10 mouse cellular contexts compared by ENCODE assay signal in genomic region chr1:64809085-64809484, GRCm38 (mm10).
DNase-seq lines count a peak whose midpoint lies in the region; ATAC-seq and TF ChIP-seq lines count a peak whose summit lies in the region.
"Had no signal": no experiment of that assay in that cellular context is flagged by ENCODE, and none has a peak within 500 bp of the region (broad histone marks: within the 10 kb centered on the region; RNA-seq: fewer than 3 reads in every experiment).

No protein-coding gene starts in this region.

- no peak for TF ChIP-seq CTCF in brain, embryonic 14.5 days (IDR thresholded peaks at IDR 0.05; ENCODE audit: borderline replicate concordance, extremely low read depth, insufficient read depth, insufficient read length)
- TF ChIP-seq CTCF in gastrocnemius, adult 2 months (IDR thresholded peaks at IDR 0.05), result no peak

- DNase-seq in embryo, embryonic 10 days (ENCODE audit: low spot score), result peak; percentile 31
- no peak for DNase-seq in embryo, embryonic 11 days
- DNase-seq in brain, embryonic 14.5 days (ENCODE audit: low read depth), result peak; percentile 83
- no peak for DNase-seq in gastrocnemius, adult 2 months
- DNase-seq in right cerebral cortex, postnatal 25 days, result no peak
- no peak for DNase-seq in right cerebral cortex, postnatal 36 days (ENCODE audit: low spot score in 2 of 2)
- DNase-seq: thymus, postnatal 4 days had no signal

- H3K9me3 ChIP-seq in intestine, embryonic 15.5 days, result no peaks in the 10 kb centered on the region
- H3K9me3 ChIP-seq in lung, embryonic 15.5 days, result no peaks in the 10 kb centered on the region
- H3K9me3 ChIP-seq: midbrain, embryonic 13.5 days had no signal

- TF ChIP-seq POLR2A in brain, embryonic 14.5 days (IDR thresholded peaks at IDR 0.05; ENCODE audit: borderline replicate concordance, extremely low read depth, insufficient read depth, insufficient read length, poor library complexity, severe bottlenecking), result no peak

- no peaks in the 10 kb centered on the region for H3K36me3 ChIP-seq in intestine, embryonic 15.5 days
- no peaks in the 10 kb centered on the region for H3K36me3 ChIP-seq in lung, embryonic 15.5 days
- H3K36me3 ChIP-seq: midbrain, embryonic 13.5 days had no signal

- H3K27me3 ChIP-seq in intestine, embryonic 15.5 days (replicated peaks), result no peaks in the 10 kb centered on the region
- H3K27me3 ChIP-seq in lung, embryonic 15.5 days, result no peaks in the 10 kb centered on the region
- H3K27me3 ChIP-seq: midbrain, embryonic 13.5 days had no signal

- WGBS in intestine, embryonic 15.5 days, result 51% methylated on average over 2 of the region's 2 CpGs
- 47% methylated on average over 2 of the region's 2 CpGs for WGBS in lung, embryonic 15.5 days

- H3K4me1 ChIP-seq in intestine, embryonic 15.5 days (replicated peaks), result no peaks in the 10 kb centered on the region
- peaks cover 7% of the 10 kb centered on the region; the same call in 1 of the 2 replicates for H3K4me1 ChIP-seq in lung, embryonic 15.5 days

- no peak overlapping the region for H3K9ac ChIP-seq in intestine, embryonic 15.5 days
- no peak overlapping the region for H3K9ac ChIP-seq in lung, embryonic 15.5 days
- H3K9ac ChIP-seq: midbrain, embryonic 13.5 days had no signal

- H3K27ac ChIP-seq in intestine, embryonic 15.5 days, result peak overlapping the region; percentile 41; the same call in 1 of the 2 replicates
- peak overlapping the region; percentile 79 for H3K27ac ChIP-seq in lung, embryonic 15.5 days
- H3K27ac ChIP-seq in gastrocnemius, adult 2 months, result no peak overlapping the region
- H3K27ac ChIP-seq: midbrain, embryonic 13.5 days had no signal

- no peak overlapping the region for H3K4me3 ChIP-seq in intestine, embryonic 15.5 days (replicated peaks)
- H3K4me3 ChIP-seq in lung, embryonic 15.5 days, result no peak overlapping the region
- no peak overlapping the region for H3K4me3 ChIP-seq in gastrocnemius, adult 2 months
- H3K4me3 ChIP-seq: midbrain, embryonic 13.5 days had no signal

- peak; percentile 85 for ATAC-seq in intestine, embryonic 15.5 days
- ATAC-seq in lung, embryonic 15.5 days (ENCODE audit: borderline replicate concordance, extremely low read depth, low FRiP score, low TSS enrichment), result peak; percentile 91
- ATAC-seq: midbrain, embryonic 13.5 days had no signal

- intact Hi-C loops in gastrocnemius, adult 2 months (cut with DNase I), result no loop called here

- no peak overlapping the region for H3K4me2 ChIP-seq in intestine, embryonic 15.5 days (replicated peaks)
- no peak overlapping the region for H3K4me2 ChIP-seq in lung, embryonic 15.5 days
- H3K4me2 ChIP-seq: midbrain, embryonic 13.5 days had no signal

Comparison
In these comparisons a context has a peak if more than half of its experiments do, and no peak if none do; other contexts are left out.
1. DNase-seq: peak in embryo, embryonic 10 days (single experiment) and brain, embryonic 14.5 days (single experiment); none in embryo, embryonic 11 days (single experiment), gastrocnemius, adult 2 months (single experiment), right cerebral cortex, postnatal 25 days (single experiment) and right cerebral cortex, postnatal 36 days (0 of 2).